Mouse (Mus musculus) small intestine, adult 2 months (tissue): ENCODE measurements around the gene Mucl1. TPM values are rescaled to one million over a fixed set of nuclear protein-coding genes. Genes with fewer than 3 reads are reported as not detected.
A peak's percentile ranks its signal among the peaks of the same experiment; 100 is the strongest.
"Not testable (repeated sequence)": the region's sequence is repeated elsewhere in the genome, so short reads cannot be mapped to it uniquely, and the experiment has no call there.

Source experiments
- H3K27ac ChIP-seq: fragments of 200-500 bp; 2 replicates; pipeline ENCODE4 v1.5.1; 2012; ENCODE audit warnings: low read depth, low read length, control low read depth, inconsistent platforms; ENCODE audit not compliant: insufficient read depth
- H3K27me3 ChIP-seq: fragments of 200-500 bp; 2 replicates; pipeline ENCODE4 v1.6.1; 2012; ENCODE audit warnings: mild to moderate bottlenecking, moderate library complexity, low read length, inconsistent platforms; ENCODE audit not compliant: control insufficient read depth, insufficient read depth
- H3K36me3 ChIP-seq: fragments of 200-500 bp; 2 replicates; pipeline ENCODE4 v1.6.1; 2012; ENCODE audit warnings: mild to moderate bottlenecking, low read length, control low read depth, inconsistent platforms; ENCODE audit not compliant: control insufficient read depth, insufficient read depth
- H3K4me1 ChIP-seq: fragments of 200-500 bp; 2 replicates; pipeline ENCODE4 v1.6.1; 2012; ENCODE audit warnings: low read length, inconsistent platforms, mixed read lengths; ENCODE audit not compliant: control insufficient read depth, insufficient read depth, insufficient read length
- H3K4me3 ChIP-seq: fragments of 200-500 bp; 2 replicates; pipeline ENCODE4 v1.5.1; 2012; ENCODE audit warnings: low read depth, mild to moderate bottlenecking, control low read depth, inconsistent platforms, low read length, moderate library complexity
- CTCF ChIP-seq: fragments of 200-500 bp; IDR thresholded peaks from 2 replicates; pipeline ENCODE4 v1.5.1; 2012; ENCODE audit warnings: low read depth, mild to moderate bottlenecking, control low read depth, inconsistent platforms, low read length, moderate library complexity, mixed read lengths; ENCODE audit not compliant: insufficient replicate concordance, insufficient read length; ENCODE audit errors: extremely low read depth
- POLR2A ChIP-seq: fragments of 200-500 bp; IDR thresholded peaks from 2 replicates; pipeline ENCODE4 v1.6.1; 2012; ENCODE audit warnings: low read depth, mild to moderate bottlenecking, control low read depth, inconsistent platforms, low read length, moderate library complexity
- WGBS: fragments of 180-500 bp; shearing (Covaris S2); methylation state at CpG from one replicate; pipeline ENCODE4 v1.1.7; 2018; 5-methylcytosine and 5-hydroxymethylcytosine counted together
- polyA plus RNA-seq: library from polyadenylated mRNA; depleted of rRNA; stranded (reverse); fragments of >200 nt; gene quantifications from 2 replicates; pipeline ENCODE4 v1.2.3, GENCODE M21; 2012; rRNA removed

The Mucl1 gene
- not detected in 2 replicates for polyA plus RNA-seq

DNA sequence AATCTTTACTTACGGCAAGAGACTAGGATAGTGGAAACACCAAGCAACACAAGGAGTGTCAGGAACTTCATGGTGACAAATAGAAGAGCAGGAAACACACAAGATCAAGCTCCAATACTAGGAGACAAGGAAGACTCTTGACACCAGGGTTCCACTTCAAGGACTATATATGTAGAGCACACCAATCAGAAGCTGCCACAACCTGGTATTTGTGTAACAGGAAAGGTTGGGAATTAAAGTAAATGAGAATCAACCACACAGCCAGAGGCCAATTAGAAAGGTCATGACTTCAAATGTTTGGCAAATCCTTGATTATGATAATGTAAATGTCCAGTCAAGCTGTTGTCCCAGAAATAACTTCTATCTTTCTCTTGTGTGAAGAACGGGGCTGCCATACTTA, at the start of gene Mucl1:
Mucl1 (minus strand) TSS at position 101 of the 400 bp plus-strand sequence.
- H3K27ac ChIP-seq, result no peak within 1 kb of the TSS
- WGBS, result 83% methylated on average over 2 of the region's 2 CpGs
- H3K4me3 ChIP-seq, result no peak within 1 kb of the TSS
- no peaks in the 10 kb centered on the region for H3K27me3 ChIP-seq
- H3K36me3 ChIP-seq, result no peaks in the 10 kb centered on the region
- H3K4me1 ChIP-seq, result no peaks in the 10 kb centered on the region
- no peak for TF ChIP-seq POLR2A
- no peak for TF ChIP-seq CTCF

DNA sequence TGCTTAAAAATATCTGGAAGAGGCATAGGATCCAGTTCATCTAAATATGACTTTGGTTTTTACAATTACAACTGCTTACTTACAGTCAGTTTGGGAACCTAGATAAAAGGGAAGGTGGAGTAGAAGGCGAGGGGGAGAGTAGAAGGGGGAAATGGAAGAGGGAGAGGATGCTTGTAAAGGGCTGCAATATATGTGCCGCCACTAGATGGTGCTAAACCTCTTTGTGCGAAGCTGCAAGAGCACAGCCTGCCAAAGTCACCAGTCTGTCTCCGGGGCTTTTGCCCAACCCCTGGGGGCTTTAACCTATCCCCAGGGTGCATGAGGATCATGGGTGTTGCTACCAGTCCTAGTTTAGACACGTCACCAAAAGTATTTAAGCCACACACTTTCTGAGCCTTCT, 11.6 kb upstream of the Mucl1 start:
- not testable (repeated sequence) for H3K36me3 ChIP-seq, H3K4me1 ChIP-seq, H3K27ac ChIP-seq, H3K4me3 ChIP-seq, H3K27me3 ChIP-seq
- TF ChIP-seq CTCF, result peak; percentile 48; the same call in 1 of the 2 replicates
- 10% methylated on average over 5 of the region's 5 CpGs for WGBS

DNA sequence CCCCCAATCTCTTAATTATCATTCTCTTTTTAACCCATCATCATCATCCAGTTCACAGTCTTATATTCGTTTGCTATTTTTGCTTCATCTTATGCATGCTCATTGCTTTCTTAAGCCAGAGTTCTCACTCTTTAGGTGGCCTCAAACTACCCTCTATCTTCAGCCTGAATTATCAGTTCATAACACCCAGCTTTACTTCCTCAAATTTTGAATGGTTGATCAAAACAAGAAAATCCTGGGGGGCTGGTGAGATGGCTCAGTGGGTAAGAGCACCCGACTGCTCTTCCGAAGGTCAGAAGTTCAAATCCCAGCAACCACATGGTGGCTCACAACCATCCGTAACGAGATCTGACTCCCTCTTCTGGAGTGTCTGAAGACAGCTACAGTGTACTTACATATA, 38.4 kb downstream of the Mucl1 start:
- H3K27me3 ChIP-seq, H3K4me1 ChIP-seq, H3K27ac ChIP-seq, H3K36me3 ChIP-seq, H3K4me3 ChIP-seq: not testable (repeated sequence)
- WGBS, result 68% methylated on average over 5 of the region's 5 CpGs

Other genes with a start within 250 kb of the Mucl1 start
- 2.3 and 2.7 TPM in 2 replicates for gene Ppp1r1a, start 217.5 kb downstream of the Mucl1 start, polyA plus RNA-seq
- 0.38 and 0.50 TPM in 2 replicates for gene Glycam1, start 190.4 kb downstream of the Mucl1 start, polyA plus RNA-seq
- not detected in 2 replicates for gene Mucl2, start 143.8 kb upstream of the Mucl1 start, polyA plus RNA-seq